Mouse (Mus musculus) liver, embryonic 14.5 days (tissue): Measurements from ENCODE around the gene Tfdp1. TPM values are rescaled to one million over a fixed set of nuclear protein-coding genes. Genes with fewer than 3 reads are reported as not detected.

ENCODE experiments used
- ATAC-seq: fragments of 200-750 bp; cut with Nextera tagmentation; 2 replicates; pipeline ENCODE4 v1.8.0; 2017; ENCODE audit warnings: moderate number of reproducible peaks, mild to moderate bottlenecking, moderate library complexity; ENCODE audit not compliant: insufficient read depth
- DNase-seq, 3 experiments: peaks; one replicate each; pipeline ENCODE4 v3.0.0-alpha.2; 2012 to 2013; ENCODE audit warnings: low read depth in 3 of 3, low spot score in 3 of 3
- H3K27ac ChIP-seq: fragments of 300-500 bp; sonication (generic); 2 replicates; pipeline ENCODE4 v1.5.1; 2014; ENCODE audit warnings: moderate library complexity, mild to moderate bottlenecking, control low read depth, inconsistent platforms
- H3K27me3 ChIP-seq: fragments of 300-500 bp; sonication (generic); 2 replicates; pipeline ENCODE4 v1.6.1; 2014; ENCODE audit warnings: mild to moderate bottlenecking, low read length, moderate library complexity; ENCODE audit not compliant: control insufficient read depth, insufficient read depth
- H3K36me3 ChIP-seq: fragments of 300-500 bp; sonication (generic); replicated peaks from 2 replicates; pipeline ENCODE4 v1.6.1; 2014; ENCODE audit warnings: low read depth; ENCODE audit not compliant: control insufficient read depth, insufficient read depth
- H3K4me1 ChIP-seq, 2 experiments: fragments of 200-500 bp in 1 of 2; fragments of 300-500 bp in 1 of 2; sonication (generic) in 1 of 2; replicated peaks; 2 replicates each; pipeline ENCODE4 v1.6.1; 2012 to 2014; ENCODE audit warnings: antibody characterized with exemption in 1 of 2, inconsistent platforms in 1 of 2, low read length in 1 of 2; ENCODE audit not compliant: control insufficient read depth in 2 of 2, insufficient read depth in 2 of 2
- H3K4me2 ChIP-seq: fragments of 300-500 bp; sonication (generic); 2 replicates; pipeline ENCODE4 v1.6.1; 2014; ENCODE audit warnings: low read depth, mild to moderate bottlenecking, control low read depth, moderate library complexity
- H3K4me3 ChIP-seq, 2 experiments: fragments of 200-500 bp in 1 of 2; fragments of 300-500 bp in 1 of 2; sonication (generic) in 1 of 2; 2 replicates each; pipeline ENCODE4 v1.5.1; 2012 to 2014; ENCODE audit warnings: low read depth in 2 of 2, low read length in 2 of 2, mild to moderate bottlenecking in 2 of 2, control low read depth in 1 of 2, inconsistent platforms in 1 of 2, moderate library complexity in 1 of 2; ENCODE audit not compliant: insufficient read depth in 1 of 2
- H3K9ac ChIP-seq: fragments of 300-500 bp; sonication (generic); replicated peaks from 2 replicates; pipeline ENCODE4 v1.6.1; 2014; ENCODE audit warnings: mild to moderate bottlenecking, control low read depth, moderate library complexity
- H3K9me3 ChIP-seq: fragments of 300-500 bp; sonication (generic); 2 replicates; pipeline ENCODE4 v1.6.1; 2016; ENCODE audit warnings: low read length, mixed read lengths; ENCODE audit not compliant: control insufficient read depth
- CTCF ChIP-seq: IDR thresholded peaks from 2 replicates; pipeline ENCODE4 v1.5.1; 2016; ENCODE audit warnings: antibody characterized with exemption, low read depth, control low read depth
- EP300 ChIP-seq: IDR thresholded peaks from 2 replicates; pipeline ENCODE4 v1.6.1; 2016; ENCODE audit warnings: antibody characterized with exemption, low read depth
- WGBS: fragments of 180-500 bp; shearing (Covaris S2); extraction: QIAGEN DNeasy Blood & Tissue Kit; methylation state at CpG from one replicate; pipeline ENCODE4 v1.1.7; 2014; ENCODE audit not compliant: insufficient replicate concordance; 5-methylcytosine and 5-hydroxymethylcytosine counted together
- polyA plus RNA-seq, 2 experiments: library from polyadenylated mRNA; depleted of rRNA in 1 of 2; stranded (reverse) in 1 of 2; unstranded in 1 of 2; fragments of >200 nt; fragmentation: Nextera tagmentation in 1 of 2; extraction: Ambion mirVana in 1 of 2; gene quantifications; 2 replicates each; pipeline versions ENCODE4 v1.2.1 to v1.2.3; 2012 to 2014

The Tfdp1 gene
- polyA plus RNA-seq (2012; rRNA removed): 86.2 and 108 TPM in 2 replicates
- 90.1 and 107 TPM in 2 replicates for polyA plus RNA-seq (2014; fragmentation: Nextera tagmentation; extraction: Ambion mirVana)

GRCm38 (mm10) chr8:13338255-13338860 lies at the start of gene Tfdp1:
Gene Tfdp1, plus strand, starts transcription at chr8:13338751.
- Histone ChIP-seq H3K9me3 (no peaks in the 10 kb centered on the region), H3K4me1 (peaks cover 14 to 32% of the 10 kb centered on the region in 2 experiments), H3K9ac (peak within 1 kb of the TSS; percentile 98), H3K27me3 (no peaks in the 10 kb centered on the region), H3K4me2 (peak within 1 kb of the TSS; percentile 87), H3K27ac (peak within 1 kb of the TSS; percentile 69), H3K4me3 (peak within 1 kb of the TSS; percentile 72 to 91), H3K36me3 (peaks cover 21% of the 10 kb centered on the region)
- WGBS: 1% methylated on average over 54 of the region's 72 CpGs
- ATAC-seq (peak; percentile 93), DNase-seq (peak; percentile 80 to 84 (median 81))
- TF ChIP-seq EP300: no peak
- TF ChIP-seq CTCF: no peak

- Histone ChIP-seq H3K4me2 (no peak overlapping the region), H3K27ac (no peak overlapping the region), H3K4me3 (no peak overlapping the region), H3K36me3 (peaks cover 2% of the 10 kb centered on the region; the same call in 1 of the 2 replicates), H3K4me1 (peaks cover 5 to 6% of the 10 kb centered on the region in 2 experiments; a peak in 3 of 4 replicates), H3K27me3 (no peaks in the 10 kb centered on the region), H3K9me3 (no peaks in the 10 kb centered on the region), H3K9ac (no peak overlapping the region)
- DNase-seq: peak; percentile 49 to 60 (median 51)
- TF ChIP-seq CTCF (peak; percentile 97), EP300 (no peak)
- ATAC-seq: no peak
- 28% methylated on average over 9 of the region's 9 CpGs for WGBS
These were observed 46.2 kb upstream of the Tfdp1 start for GRCm38 (mm10) chr8:13292364-13292763.

GRCm38 (mm10) chr8:13293677-13294470 lies 44.7 kb upstream of the Tfdp1 start:
- H3K4me3 ChIP-seq: no peak overlapping the region
- TF ChIP-seq EP300 (no peak), CTCF (no peak)
- ATAC-seq (no peak), DNase-seq (no peak)
- peaks cover 1% of the 10 kb centered on the region in 2 experiments; a peak in 2 of 4 replicates for H3K4me1 ChIP-seq
- no peaks in the 10 kb centered on the region for H3K9me3 ChIP-seq
- no peaks in the 10 kb centered on the region for H3K27me3 ChIP-seq
- H3K36me3 ChIP-seq: peaks cover 2% of the 10 kb centered on the region; the same call in 1 of the 2 replicates
- no peak overlapping the region for H3K27ac ChIP-seq
- 75% methylated on average over 9 of the region's 9 CpGs for WGBS
- H3K4me2 ChIP-seq: no peak overlapping the region
- H3K9ac ChIP-seq: no peak overlapping the region

GRCm38 (mm10) chr8:13299571-13299970 lies 39.0 kb upstream of the Tfdp1 start:
- ATAC-seq (no peak), DNase-seq (no peak)
- Histone ChIP-seq H3K9me3 (no peaks in the 10 kb centered on the region), H3K4me1 (no peaks in the 10 kb centered on the region), H3K4me2 (no peak overlapping the region), H3K27me3 (no peaks in the 10 kb centered on the region), H3K9ac (no peak overlapping the region), H3K4me3 (no peak overlapping the region), H3K36me3 (peaks cover 2% of the 10 kb centered on the region; the same call in 1 of the 2 replicates), H3K27ac (no peak overlapping the region)
- WGBS: 79% methylated on average over 8 of the region's 8 CpGs
- TF ChIP-seq EP300 (no peak), CTCF (no peak)

- no peaks in the 10 kb centered on the region; a peak in 1 of 4 replicates for H3K4me1 ChIP-seq
- TF ChIP-seq EP300: no peak
- TF ChIP-seq CTCF: no peak
- no peak for ATAC-seq
- no peak overlapping the region for H3K27ac ChIP-seq
- H3K9ac ChIP-seq: no peak overlapping the region
- no peaks in the 10 kb centered on the region for H3K36me3 ChIP-seq
- 76% methylated on average over 7 of the region's 7 CpGs for WGBS
- no peak overlapping the region for H3K4me2 ChIP-seq
- H3K27me3 ChIP-seq: no peaks in the 10 kb centered on the region
- DNase-seq: no peak
- H3K9me3 ChIP-seq: no peaks in the 10 kb centered on the region
- no peak overlapping the region for H3K4me3 ChIP-seq
These were observed 37.5 kb upstream of the Tfdp1 start for GRCm38 (mm10) chr8:13301036-13301435.
